Mouse (Mus musculus) adrenal gland, adult 10 weeks (tissue): ENCODE results near the gene Slc15a4. TPM values are rescaled to one million over a fixed set of nuclear protein-coding genes. Genes with fewer than 3 reads are reported as not detected.

Experiments
- polyA plus RNA-seq: library from polyadenylated mRNA; stranded (reverse); fragments of 350-450 nt; fragmentation: Illumina TruSeq; extraction: RNeasy Lipid Tissue Mini Kit (QIAGEN cat#74804); gene quantifications from one replicate; pipeline ENCODE4 v1.2.3, GENCODE M21; 2014; ENCODE audit warnings: low read depth, low replicate concordance

Slc15a4 gene
- polyA plus RNA-seq = 120 TPM

GRCm38 (mm10) chr5:127632167-127633145 lies at the start of gene Slc15a4, which contains the start of gene Glt1d1:
Slc15a4 (minus strand) TSS chr5:127632897.
Glt1d1 (plus strand) TSS chr5:127632262.

Other genes starting within 250 kb of the Slc15a4 start
- 0.35 TPM for gene Glt1d1, start 635 bp downstream of the Slc15a4 start, polyA plus RNA-seq